Mouse (Mus musculus) MEL (cell line): ENCODE data around the gene Srp14. TPM values are rescaled to one million over a fixed set of nuclear protein-coding genes. Genes with fewer than 3 reads are reported as not detected.
A peak's percentile ranks its signal among the peaks of the same experiment; 100 is the strongest.

Experiments
- DNase-seq: peaks from one replicate; pipeline ENCODE4 v3.0.0; 2011; ENCODE audit warnings: low read depth, low spot score
- H3K27ac ChIP-seq: 2 replicates; pipeline ENCODE4 v1.5.1; 2012; ENCODE audit warnings: low read depth, mild to moderate bottlenecking, control low read depth, low read length, moderate library complexity; ENCODE audit not compliant: control insufficient read depth
- H3K27me3 ChIP-seq, 2 experiments: fragments of 150-350 bp in 1 of 2; sonication (generic) in 1 of 2; 2 replicates each; pipeline ENCODE4 v1.6.1; 2012; ENCODE audit warnings: low read length in 2 of 2, mild to moderate bottlenecking in 2 of 2, improper control_type of control experiment in 1 of 2, moderate library complexity in 1 of 2; ENCODE audit not compliant: insufficient read depth in 2 of 2, control insufficient read depth in 1 of 2
- H3K36me3 ChIP-seq, 2 experiments: 2 replicates each; pipeline ENCODE4 v1.6.1; 2012 to 2014; ENCODE audit warnings: low read length in 2 of 2, improper control_type of control experiment in 1 of 2, inconsistent platforms in 1 of 2, mild to moderate bottlenecking in 1 of 2; ENCODE audit not compliant: insufficient read depth in 2 of 2, control insufficient read depth in 1 of 2
- H3K4me1 ChIP-seq, 2 experiments: fragments of 150-350 bp in 1 of 2; sonication (generic) in 1 of 2; 2 replicates each; pipeline ENCODE4 v1.6.1; 2012; ENCODE audit warnings: low read length in 2 of 2, improper control_type of control experiment in 1 of 2, mild to moderate bottlenecking in 1 of 2; ENCODE audit not compliant: insufficient read depth in 2 of 2, control insufficient read depth in 1 of 2
- H3K4me3 ChIP-seq, 2 experiments: fragments of 150-350 bp in 1 of 2; sonication (generic) in 1 of 2; 2 replicates each; pipeline ENCODE4 v1.5.1; 2012; ENCODE audit warnings: low read depth in 2 of 2, low read length in 2 of 2, mild to moderate bottlenecking in 2 of 2, moderate library complexity in 2 of 2, control low read depth in 1 of 2, improper control_type of control experiment in 1 of 2; ENCODE audit not compliant: control insufficient read depth in 1 of 2, insufficient read depth in 1 of 2
- H3K79me2 ChIP-seq: 2 replicates; pipeline ENCODE4 v1.6.1; 2012; ENCODE audit warnings: mild to moderate bottlenecking, low read length, moderate library complexity; ENCODE audit not compliant: control insufficient read depth, poor library complexity, insufficient read depth
- H3K9ac ChIP-seq: 2 replicates; pipeline ENCODE4 v1.6.1; 2012; ENCODE audit warnings: low read depth, mild to moderate bottlenecking, control low read depth, low read length, moderate library complexity; ENCODE audit not compliant: control insufficient read depth, poor library complexity, severe bottlenecking
- H3K9me3 ChIP-seq: fragments of 150-350 bp; sonication (generic); replicated peaks from 2 replicates; pipeline ENCODE4 v1.6.1; 2012; ENCODE audit warnings: mild to moderate bottlenecking, low read length, improper control_type of control experiment, moderate library complexity; ENCODE audit not compliant: insufficient read depth
- ELF1 ChIP-seq: IDR thresholded peaks from 2 replicates; pipeline ENCODE4 v1.6.1; 2014; ENCODE audit warnings: low read depth, mild to moderate bottlenecking, inconsistent platforms, low read length, improper control_type of control experiment, moderate library complexity
- EP300 ChIP-seq, 2 experiments: IDR thresholded peaks; 2 replicates each; pipeline ENCODE4 v1.6.1; 2011; ENCODE audit warnings: improper control_type of control experiment in 2 of 2, low read length in 2 of 2, low read depth in 1 of 2, mild to moderate bottlenecking in 1 of 2
- ETS1 ChIP-seq: IDR thresholded peaks from 2 replicates; pipeline ENCODE4 v1.6.1; 2012; ENCODE audit warnings: low read depth, mild to moderate bottlenecking, inconsistent platforms, low read length, improper control_type of control experiment, moderate library complexity
- GATA1 ChIP-seq: IDR thresholded peaks from 2 replicates; pipeline ENCODE4 v1.6.1; 2011; ENCODE audit warnings: low read depth, low read length, improper control_type of control experiment
- HCFC1 ChIP-seq: IDR thresholded peaks from 2 replicates; pipeline ENCODE4 v1.6.1; 2012; ENCODE audit warnings: low read depth, mild to moderate bottlenecking, inconsistent platforms, low read length, improper control_type of control experiment, moderate library complexity
- MAX ChIP-seq: IDR thresholded peaks from 2 replicates; pipeline ENCODE4 v1.6.1; 2011; ENCODE audit warnings: low read length, improper control_type of control experiment
- MAZ ChIP-seq: IDR thresholded peaks from 2 replicates; pipeline ENCODE4 v1.6.1; 2012; ENCODE audit warnings: low read depth, mild to moderate bottlenecking, inconsistent platforms, low read length, improper control_type of control experiment
- MXI1 ChIP-seq: IDR thresholded peaks from 2 replicates; pipeline ENCODE4 v1.6.1; 2011; ENCODE audit warnings: mild to moderate bottlenecking, low read depth, low read length, improper control_type of control experiment
- MYC ChIP-seq: IDR thresholded peaks from 2 replicates; pipeline ENCODE4 v1.6.1; 2011; ENCODE audit warnings: low read depth, mild to moderate bottlenecking, low read length, improper control_type of control experiment, moderate library complexity
- RCOR1 ChIP-seq: IDR thresholded peaks from 2 replicates; pipeline ENCODE4 v1.6.1; 2012; ENCODE audit warnings: low read depth, mild to moderate bottlenecking, inconsistent platforms, low read length, improper control_type of control experiment
- SMC3 ChIP-seq: IDR thresholded peaks from 2 replicates; pipeline ENCODE4 v1.6.1; 2011; ENCODE audit warnings: low read depth, low read length, improper control_type of control experiment
- TAL1 ChIP-seq: IDR thresholded peaks from 2 replicates; pipeline ENCODE4 v1.6.1; 2012; ENCODE audit warnings: mild to moderate bottlenecking, inconsistent platforms, low read length, moderate library complexity, mixed read lengths
- TBP ChIP-seq: IDR thresholded peaks from 2 replicates; pipeline ENCODE4 v1.8.0; 2011; ENCODE audit warnings: low read depth, low read length, improper control_type of control experiment
- TCF12 ChIP-seq: IDR thresholded peaks from 2 replicates; pipeline ENCODE4 v1.6.1; 2014; ENCODE audit warnings: low read depth, mild to moderate bottlenecking, inconsistent platforms, low read length, improper control_type of control experiment, moderate library complexity
- UBTF ChIP-seq: IDR thresholded peaks from 2 replicates; pipeline ENCODE4 v1.6.1; 2012; ENCODE audit warnings: low read depth, mild to moderate bottlenecking, inconsistent platforms, low read length, improper control_type of control experiment, moderate library complexity, borderline replicate concordance; ENCODE audit not compliant: insufficient read depth
- USF1 ChIP-seq: IDR thresholded peaks from 2 replicates; pipeline ENCODE4 v1.6.1; 2014; ENCODE audit warnings: low read depth, mild to moderate bottlenecking, inconsistent platforms, low read length, improper control_type of control experiment, moderate library complexity
- ZC3H11A ChIP-seq: IDR thresholded peaks from 2 replicates; pipeline ENCODE4 v1.6.1; 2012; ENCODE audit warnings: low read depth, mild to moderate bottlenecking, inconsistent platforms, low read length, improper control_type of control experiment
- ZNF384 ChIP-seq: IDR thresholded peaks from 2 replicates; pipeline ENCODE4 v1.6.1; 2012; ENCODE audit warnings: low read depth, mild to moderate bottlenecking, inconsistent platforms, low read length, improper control_type of control experiment
- polyA plus RNA-seq, 2 experiments: library from polyadenylated mRNA; stranded (reverse) in 1 of 2; unstranded in 1 of 2; fragments of >175 nt in 1 of 2; fragments of >200 nt in 1 of 2; gene quantifications; 2 replicates each; pipeline versions ENCODE4 v1.2.1 to v1.2.4; 2012; ENCODE audit warnings: low replicate concordance in 2 of 2, low read depth in 1 of 2; ENCODE audit not compliant: insufficient read length in 2 of 2, insufficient read depth in 1 of 2, missing spikeins in 1 of 2
- total RNA-seq: library from RNA; depleted of rRNA; stranded (reverse); fragments of 300-350 nt; gene quantifications from 2 replicates; pipeline ENCODE4 v1.2.3, GENCODE M21; 2012

Gene Srp14
- total and polyA plus RNA-seq, 3 experiments, result 235 to 272 TPM; not detected in 1

DNA sequence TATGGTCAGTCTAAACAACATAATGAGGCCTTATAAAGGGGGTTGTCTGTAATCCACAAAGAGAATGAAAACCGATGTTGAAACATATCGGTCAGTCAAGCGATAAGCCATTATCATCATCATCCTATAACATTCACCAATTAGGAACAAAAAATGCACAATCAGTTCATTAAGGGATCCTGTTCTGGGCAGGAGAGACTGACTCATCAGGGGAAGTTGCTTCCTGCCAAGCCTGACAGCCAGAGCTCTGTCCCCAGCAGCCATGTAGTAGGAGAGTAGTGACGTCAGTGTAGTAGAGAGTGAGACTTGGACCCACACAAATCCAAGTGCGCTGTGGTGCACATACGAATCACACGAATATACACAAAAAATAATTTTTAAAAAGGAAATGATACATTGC, 27.6 kb upstream of the Srp14 start:
- Histone ChIP-seq H3K4me3 (no peak overlapping the region), H3K9me3 (no peaks in the 10 kb centered on the region), H3K27me3 (peaks cover 7 to 10% of the 10 kb centered on the region in 2 experiments; a peak in 3 of 4 replicates), H3K36me3 (no peaks in the 10 kb centered on the region; a peak in 1 of 4 replicates), H3K4me1 (no peaks in the 10 kb centered on the region; a peak in 1 of 4 replicates), H3K27ac (no peak overlapping the region), H3K9ac (no peak overlapping the region), H3K79me2 (no peaks in the 10 kb centered on the region)
- peak; percentile 36 for DNase-seq
- TF ChIP-seq MXI1 (no peak), GATA1 (0 out of 2 replicates have a peak, but pooled peaks have one; percentile 4)

DNA sequence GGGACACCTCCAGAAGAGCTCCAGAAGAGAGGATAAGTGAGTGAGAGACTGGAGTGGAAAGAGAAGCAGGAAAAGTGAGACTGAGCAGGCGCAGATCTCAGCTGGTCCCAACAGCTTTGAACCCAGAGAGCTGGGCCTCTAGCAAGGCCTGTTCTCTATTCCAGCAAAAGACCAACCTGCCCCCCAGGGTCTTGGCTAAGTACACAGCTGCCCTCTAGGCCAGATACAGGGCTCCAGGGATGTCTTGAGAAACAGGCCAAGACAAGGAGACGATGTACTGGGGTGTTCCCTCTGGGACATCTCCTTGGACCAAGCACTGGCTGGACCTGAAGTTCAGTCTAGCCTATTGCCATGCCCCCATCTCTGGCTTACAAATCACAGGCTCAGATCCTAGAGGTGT, 20.7 kb upstream of the Srp14 start:
- Histone ChIP-seq H3K4me3 (no peak overlapping the region), H3K9me3 (no peaks in the 10 kb centered on the region), H3K27me3 (peaks cover 14 to 15% of the 10 kb centered on the region in 2 experiments), H3K79me2 (no peaks in the 10 kb centered on the region), H3K9ac (no peak overlapping the region), H3K27ac (no peak overlapping the region), H3K4me1 (no peaks in the 10 kb centered on the region), H3K36me3 (no peaks in the 10 kb centered on the region)
- DNase-seq, result no peak
- TF ChIP-seq SMC3 (no peak), ZNF384 (no peak), USF1 (no peak), UBTF (no peak), TAL1 (no peak), RCOR1 (no peak), ZC3H11A (no peak), MAZ (no peak), ETS1 (no peak), TCF12 (no peak), MAX (no peak), MYC (no peak), HCFC1 (no peak), EP300 (IDR thresholded peaks at IDR 0.05; ENCODE audit: low read depth in 1 of 2, low read length in 2 of 2) (no peak), ELF1 (no peak), TBP (no peak)
